22 mouse cellular contexts compared by ENCODE assay signal in genomic region chr17:42742823-42743222, GRCm38 (mm10). TPM values are rescaled to one million over a fixed set of nuclear protein-coding genes. Genes with fewer than 3 reads are reported as not detected.
"Had no signal": no experiment of that assay in that cellular context is flagged by ENCODE, and none has a peak within 500 bp of the region (broad histone marks: within the 10 kb centered on the region; RNA-seq: fewer than 3 reads in every experiment).

No protein-coding gene starts in this region.

- DNase-seq: lung, adult 18-20 months; lung, embryonic 14.5 days; lung, postnatal 10 days; lung, postnatal 4 days; midbrain, embryonic 14.5 days; retina, postnatal 1 day; right cerebral cortex, postnatal 14 days; spleen, adult 18-20 months; thymus, adult 2 months; thymus, postnatal 25 days; thymus, postnatal 4 days had no signal

- H3K9me3 ChIP-seq: midbrain, embryonic 10.5 days; midbrain, embryonic 12.5 days; neural tube, embryonic 13.5 days; neural tube, embryonic 15.5 days had no signal

- H3K27ac ChIP-seq: midbrain, embryonic 10.5 days; midbrain, embryonic 12.5 days; neural tube, embryonic 13.5 days; neural tube, embryonic 15.5 days had no signal

- H3K9ac ChIP-seq: lung, embryonic 14.5 days; midbrain, embryonic 12.5 days; neural tube, embryonic 13.5 days; neural tube, embryonic 15.5 days had no signal

- H3K36me3 ChIP-seq: midbrain, embryonic 10.5 days; midbrain, embryonic 12.5 days; neural tube, embryonic 13.5 days; neural tube, embryonic 15.5 days had no signal

- H3K27me3 ChIP-seq: midbrain, embryonic 12.5 days; neural tube, embryonic 13.5 days; neural tube, embryonic 15.5 days had no signal

- ATAC-seq: midbrain, embryonic 16.5 days had no signal

- H3K4me3 ChIP-seq: midbrain, embryonic 10.5 days; midbrain, embryonic 12.5 days; myocyte; neural tube, embryonic 13.5 days; neural tube, embryonic 15.5 days had no signal

- H3K4me2 ChIP-seq: lung, embryonic 14.5 days; midbrain, embryonic 12.5 days; neural tube, embryonic 13.5 days; neural tube, embryonic 15.5 days had no signal

- H3K4me1 ChIP-seq: midbrain, embryonic 12.5 days; neural tube, embryonic 13.5 days; neural tube, embryonic 15.5 days had no signal

RNA-seq across cellular contexts. Expression of gene Adgrf2, which starts 0.8 kb away (rescaled TPM):
- total RNA-seq: megakaryocyte, adult 5-6 weeks; megakaryocyte-erythroid progenitor cell, adult 5-6 weeks had no signal
- polyA plus RNA-seq: liver, embryonic 16.5 days; lung, embryonic 16.5 days; neural tube, embryonic 13.5 days had no signal

RNA-seq across cellular contexts. Expression of gene Adgrf4, which starts 50.7 kb away (rescaled TPM):
- total RNA-seq: megakaryocyte, adult 5-6 weeks; megakaryocyte-erythroid progenitor cell, adult 5-6 weeks had no signal
- polyA plus RNA-seq: liver, embryonic 16.5 days; lung, embryonic 14.5 days; lung, embryonic 16.5 days; midbrain, embryonic 10.5 days; myocyte; neural tube, embryonic 13.5 days; small intestine, adult 2 months had no signal
